Mouse (Mus musculus): ENCODE data around the gene Cckar.

The Cckar gene

GRCm38 (mm10) chr5:53707235-53708177 is at the start of gene Cckar:
Gene Cckar (minus strand): TSS chr5:53707705.
- DNase-seq (ENCODE audit: low read depth, low spot score), result no peak

- no peak for DNase-seq (ENCODE audit: low read depth, low spot score)
Measured at GRCm38 (mm10) chr5:53744061-53744460, 36.6 kb upstream of the Cckar start.

- no peak for DNase-seq (ENCODE audit: low read depth, low spot score)
Measured at GRCm38 (mm10) chr5:53732933-53733332, 25.4 kb upstream of the Cckar start.

- DNase-seq (ENCODE audit: low read depth, low spot score), result no peak
Measured at GRCm38 (mm10) chr5:53727606-53728005, 20.1 kb upstream of the Cckar start.

GRCm38 (mm10) chr5:53726011-53726410 is 18.5 kb upstream of the Cckar start:
- DNase-seq (ENCODE audit: low read depth, low spot score), result no peak

GRCm38 (mm10) chr5:53716462-53716861 is 9.0 kb upstream of the Cckar start:
- DNase-seq (ENCODE audit: low read depth, low spot score), result no peak

- DNase-seq (ENCODE audit: low read depth, low spot score), result no peak
Measured at GRCm38 (mm10) chr5:53711277-53711676, 3.8 kb upstream of the Cckar start.

GRCm38 (mm10) chr5:53708191-53708590 is 686 bp upstream of the Cckar start:
- DNase-seq (ENCODE audit: low read depth, low spot score), result no peak

- DNase-seq (ENCODE audit: low read depth, low spot score), result no peak
Measured at GRCm38 (mm10) chr5:53702686-53703085, 4.8 kb downstream of the Cckar start.

GRCm38 (mm10) chr5:53697794-53698193 is 9.7 kb downstream of the Cckar start:
- no peak for DNase-seq (ENCODE audit: low read depth, low spot score)

GRCm38 (mm10) chr5:53696701-53697100 is 10.8 kb downstream of the Cckar start:
- no peak for DNase-seq (ENCODE audit: low read depth, low spot score)

- DNase-seq (ENCODE audit: low read depth, low spot score), result no peak
Measured at GRCm38 (mm10) chr5:53692662-53693061, 14.8 kb downstream of the Cckar start.

GRCm38 (mm10) chr5:53692100-53692499 is 15.4 kb downstream of the Cckar start:
- no peak for DNase-seq (ENCODE audit: low read depth, low spot score)

- DNase-seq (ENCODE audit: low read depth, low spot score), result no peak
Measured at GRCm38 (mm10) chr5:53691577-53691976, 15.9 kb downstream of the Cckar start.

GRCm38 (mm10) chr5:53688326-53688725 is 19.2 kb downstream of the Cckar start:
- DNase-seq (ENCODE audit: low read depth, low spot score), result no peak

GRCm38 (mm10) chr5:53686379-53686778 is 21.1 kb downstream of the Cckar start:
- no peak for DNase-seq (ENCODE audit: low read depth, low spot score)

GRCm38 (mm10) chr5:53685623-53686022 is 21.9 kb downstream of the Cckar start:
- DNase-seq (ENCODE audit: low read depth, low spot score), result no peak

- no peak for DNase-seq (ENCODE audit: low read depth, low spot score)
Measured at GRCm38 (mm10) chr5:53684417-53684816, 23.1 kb downstream of the Cckar start.

GRCm38 (mm10) chr5:53683916-53684315 is 23.6 kb downstream of the Cckar start:
- DNase-seq (ENCODE audit: low read depth, low spot score), result no peak

GRCm38 (mm10) chr5:53679651-53680050 is 27.9 kb downstream of the Cckar start:
- DNase-seq (ENCODE audit: low read depth, low spot score), result no peak

GRCm38 (mm10) chr5:53678036-53678767 is 29.3 kb downstream of the Cckar start:
- DNase-seq (ENCODE audit: low read depth, low spot score), result no peak

- DNase-seq (ENCODE audit: low read depth, low spot score), result no peak
Measured at GRCm38 (mm10) chr5:53676671-53677070, 30.8 kb downstream of the Cckar start.

Measured in CD4-positive, CD25-positive, alpha-beta regulatory T cell, adult 2 months (primary cell).